Mouse (Mus musculus) kidney, postnatal 36 days (tissue): ENCODE data around the gene Slitrk6.

Experiments used
- DNase-seq, 2 experiments: peaks; one replicate each; pipeline ENCODE4 v3.0.0; 2021 to 2022; ENCODE audit warnings: mixed read lengths in 2 of 2

Gene Slitrk6

GRCm38 (mm10) chr14:110754484-110755307 is at the start of gene Slitrk6:
Gene Slitrk6 (minus strand): TSS chr14:110755149.
- no peak for DNase-seq

DNA sequence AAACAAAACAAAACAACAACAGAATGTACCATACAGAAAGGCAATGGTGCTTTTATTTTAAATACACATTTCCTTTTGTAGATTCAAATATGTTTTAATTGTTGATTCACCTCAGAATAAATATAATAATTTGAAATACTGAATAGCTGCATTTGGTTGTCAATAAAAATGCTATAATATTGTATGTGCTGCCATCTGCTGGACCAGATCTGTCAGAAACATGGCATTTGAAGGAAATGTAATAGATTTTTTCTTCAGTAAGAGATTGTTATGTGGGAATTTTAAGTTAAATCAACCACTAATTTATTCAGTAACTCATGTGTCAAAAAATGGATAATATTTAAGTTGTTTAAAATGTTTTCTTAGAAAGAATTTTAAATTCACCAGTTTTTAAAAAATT is 22.6 kb upstream of the Slitrk6 start:
- peak in 1 of 2 experiments; percentile 33 for DNase-seq

GRCm38 (mm10) chr14:110770694-110771093 is 15.7 kb upstream of the Slitrk6 start:
- no peak for DNase-seq

- DNase-seq = no peak
Measured at GRCm38 (mm10) chr14:110762588-110763220, 7.8 kb upstream of the Slitrk6 start.

DNA sequence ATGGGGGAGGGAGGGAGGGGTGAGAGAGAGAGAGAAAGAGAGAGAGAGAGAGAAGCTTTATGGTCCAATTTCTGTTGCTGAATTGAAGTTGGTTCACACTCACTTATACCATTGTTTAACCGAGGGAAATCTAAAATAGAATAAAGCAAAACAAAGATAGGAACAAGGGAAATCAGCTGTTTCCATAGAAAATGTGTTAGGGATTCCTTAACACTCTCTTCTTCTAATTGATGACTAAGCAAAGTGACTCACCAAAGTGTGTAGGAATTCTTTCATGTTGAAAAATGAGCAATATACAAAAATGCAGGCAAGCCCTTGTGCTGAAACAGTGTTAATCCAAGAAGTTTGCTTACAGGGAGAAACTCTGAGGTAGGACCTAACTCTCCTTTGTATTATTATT is 6.0 kb upstream of the Slitrk6 start:
- no peak for DNase-seq

GRCm38 (mm10) chr14:110755308-110755650 is 330 bp upstream of the Slitrk6 start:
- no peak for DNase-seq

- no peak for DNase-seq
Measured at GRCm38 (mm10) chr14:110739861-110740260, 15.1 kb downstream of the Slitrk6 start.

DNA sequence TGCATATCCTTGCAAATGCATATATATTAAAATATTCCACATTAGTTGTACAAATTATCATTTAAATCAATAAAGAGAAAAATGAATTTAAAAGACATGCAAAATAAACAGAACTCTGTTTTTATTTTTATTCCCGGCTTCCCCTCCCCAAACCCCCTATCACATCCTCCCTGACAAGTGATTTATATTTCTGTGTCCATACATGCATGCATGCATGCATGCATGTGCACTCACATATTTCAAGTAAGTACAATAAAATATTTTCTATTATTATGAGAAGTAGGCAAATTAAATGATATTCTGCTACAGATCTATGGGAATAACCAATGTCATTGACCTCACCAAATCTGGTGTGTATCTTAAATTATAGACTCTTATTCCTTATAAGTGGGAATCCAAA is 15.6 kb downstream of the Slitrk6 start:
- no peak for DNase-seq

DNA sequence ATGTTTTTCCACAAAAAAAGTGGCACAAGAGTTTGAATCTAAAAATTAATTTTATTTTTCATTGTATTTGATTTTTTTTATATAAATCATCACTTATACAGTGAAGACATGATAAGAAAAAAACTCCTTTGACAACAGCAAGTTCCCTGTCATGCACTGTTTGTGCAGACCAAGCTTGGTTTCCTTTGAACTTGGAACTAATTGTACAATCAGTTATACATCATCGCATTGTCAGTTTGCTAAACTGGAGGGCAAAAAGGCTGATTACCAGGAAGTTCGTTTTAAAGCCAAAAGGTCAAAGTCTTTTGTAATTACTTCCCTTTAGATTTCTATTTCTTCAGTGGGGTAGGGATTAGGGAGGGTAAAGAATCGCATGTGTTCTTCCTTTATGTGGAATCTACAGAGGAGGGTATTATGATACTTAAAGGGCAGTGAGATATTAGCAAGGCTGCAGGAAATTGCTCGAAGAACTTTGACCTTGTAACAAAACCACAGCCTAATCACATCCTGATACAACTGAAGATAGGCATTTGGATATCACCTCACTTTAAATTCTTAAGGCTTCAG is 26.5 kb downstream of the Slitrk6 start:
- DNase-seq = no peak

DNA sequence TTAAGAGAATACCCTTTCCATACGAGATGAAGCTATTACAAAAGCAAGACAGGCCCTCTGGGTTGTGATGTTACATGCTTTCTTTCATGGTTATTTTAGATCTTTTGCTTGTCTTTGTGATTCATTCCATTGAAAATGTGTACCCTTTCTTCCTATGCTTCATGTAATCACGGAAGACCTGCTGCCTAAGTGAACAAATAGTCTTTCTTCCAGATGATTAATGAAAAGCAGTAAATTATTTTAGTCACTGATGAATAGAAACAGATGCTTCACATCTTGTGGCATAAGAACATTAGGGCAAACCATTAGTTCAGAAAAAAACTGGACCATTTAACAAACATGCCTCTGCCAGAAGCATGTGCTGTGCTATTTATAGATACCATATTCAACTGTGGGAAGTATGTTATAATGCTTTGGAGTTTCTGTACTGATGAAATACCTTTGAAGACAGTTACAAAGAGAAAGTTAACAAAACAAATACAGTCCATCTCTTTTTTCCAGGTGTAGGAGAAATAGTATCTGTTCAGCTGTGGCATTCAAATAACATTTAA is 30.8 kb downstream of the Slitrk6 start:
- DNase-seq = no peak
